Mouse (Mus musculus) megakaryocyte, embryonic 14.5 days (primary cell): ENCODE measurements around the gene Tuba3a. TPM values are rescaled to one million over a fixed set of nuclear protein-coding genes. Genes with fewer than 3 reads are reported as not detected.
A peak's percentile ranks its signal among the peaks of the same experiment; 100 is the strongest.
"Not testable (repeated sequence)": the region's sequence is repeated elsewhere in the genome, so short reads cannot be mapped to it uniquely, and the experiment has no call there.

Experiments
- H3K27me3 ChIP-seq: replicated peaks from 2 replicates; pipeline ENCODE3; 2012; ENCODE audit warnings: inconsistent platforms
- H3K36me3 ChIP-seq: replicated peaks from 2 replicates; pipeline ENCODE3; 2012; ENCODE audit warnings: low read length, inconsistent platforms, mixed read lengths
- H3K4me1 ChIP-seq: 2 replicates; pipeline ENCODE4 v1.6.1; 2012; ENCODE audit warnings: inconsistent platforms
- H3K4me3 ChIP-seq: replicated peaks from 2 replicates; pipeline ENCODE3; 2012; ENCODE audit warnings: moderate library complexity, mild to moderate bottlenecking, inconsistent platforms
- H3K9me3 ChIP-seq: 2 replicates; pipeline ENCODE4 v1.6.1; 2012; ENCODE audit warnings: inconsistent platforms
- FLI1 ChIP-seq: IDR thresholded peaks from 2 replicates; pipeline ENCODE4 v1.6.1; 2012; ENCODE audit warnings: low read length, inconsistent platforms, mixed read lengths
- GATA1 ChIP-seq: IDR thresholded peaks from 3 replicates; pipeline ENCODE4 v1.6.1; 2012; ENCODE audit warnings: mixed read lengths, low read length, inconsistent platforms, borderline replicate concordance
- polyA plus RNA-seq: library from polyadenylated mRNA; stranded (reverse); fragments of >175 nt; gene quantifications from 2 replicates; pipeline ENCODE4 v1.2.3, GENCODE M21; 2012; ENCODE audit warnings: low replicate concordance; ENCODE audit not compliant: insufficient read depth

Tuba3a gene
- polyA plus RNA-seq, 1 experiment = not detected

DNA sequence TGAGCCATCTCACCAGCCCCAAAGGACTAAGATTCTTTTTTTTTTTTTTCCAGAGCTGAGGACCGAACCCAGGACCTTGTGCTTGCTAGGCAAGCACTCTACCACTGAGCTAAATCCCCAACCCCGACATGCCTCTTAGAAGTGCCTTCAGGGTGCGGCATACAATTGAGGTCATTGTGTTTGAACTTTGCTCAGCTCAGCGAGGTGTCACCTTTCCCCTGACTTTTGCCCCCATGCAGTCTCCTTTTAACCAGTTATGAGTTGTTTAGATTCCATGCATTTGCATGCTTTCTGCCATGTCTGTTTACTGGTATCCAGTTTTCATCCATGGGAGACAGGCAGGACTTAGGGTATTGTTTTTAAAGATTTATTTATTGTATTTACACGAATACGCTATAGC lies 17.0 kb downstream of the Tuba3a start:
- Histone ChIP-seq H3K4me1 (peaks cover 38% of the 10 kb centered on the region), H3K36me3 (no peaks in the 10 kb centered on the region), H3K9me3 (no peaks in the 10 kb centered on the region), H3K27me3 (no peaks in the 10 kb centered on the region), H3K4me3 (no peak overlapping the region)
- no peak for TF ChIP-seq FLI1
- no peak for TF ChIP-seq GATA1

DNA sequence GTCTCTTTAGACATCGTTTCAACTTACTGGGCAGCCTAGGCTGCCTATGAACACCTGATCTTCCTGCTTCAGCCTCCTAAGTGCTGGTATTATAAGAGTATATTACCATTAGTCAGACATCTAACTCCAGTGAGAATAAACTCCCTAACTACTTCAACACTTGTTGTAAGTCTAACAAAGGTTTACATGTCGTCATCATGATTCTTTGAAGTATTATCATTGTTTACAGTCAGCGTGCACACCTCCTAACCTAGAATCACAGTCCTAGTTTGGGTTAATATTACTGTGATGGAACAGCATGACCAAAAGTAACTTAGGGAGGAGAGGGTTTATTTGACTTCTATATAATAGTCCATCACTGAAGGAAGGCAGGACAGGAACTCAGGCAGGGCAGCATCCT lies 18.4 kb downstream of the Tuba3a start:
- Histone ChIP-seq H3K27me3 (no peaks in the 10 kb centered on the region), H3K4me1 (peaks cover 38% of the 10 kb centered on the region), H3K9me3 (peaks cover 5% of the 10 kb centered on the region), H3K36me3 (no peaks in the 10 kb centered on the region), H3K4me3 (no peak overlapping the region)
- no peak for TF ChIP-seq FLI1
- TF ChIP-seq GATA1 = no peak

DNA sequence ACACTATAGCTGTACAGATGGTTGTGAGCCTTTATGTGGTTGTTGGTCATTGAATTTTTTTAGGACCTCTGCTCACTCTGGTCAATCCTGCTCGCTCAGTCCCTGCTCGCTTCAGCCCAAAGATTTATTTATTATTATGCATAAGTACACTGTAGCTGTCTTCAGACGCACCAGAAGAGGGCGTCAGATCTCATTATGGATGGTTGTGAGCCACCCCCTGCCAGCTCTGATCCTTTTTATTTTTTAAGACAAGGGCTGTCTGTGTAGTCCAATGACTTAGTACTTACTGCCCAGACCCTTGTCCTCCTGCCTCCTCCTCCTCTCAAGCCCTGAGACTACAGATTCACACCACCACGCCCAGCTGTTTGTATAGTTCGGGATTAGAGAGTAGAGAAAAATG lies 19.2 kb downstream of the Tuba3a start:
- H3K27me3 ChIP-seq, H3K4me3 ChIP-seq, H3K36me3 ChIP-seq, H3K9me3 ChIP-seq: not testable (repeated sequence)
- peaks cover 29% of the 10 kb centered on the region for H3K4me1 ChIP-seq

DNA sequence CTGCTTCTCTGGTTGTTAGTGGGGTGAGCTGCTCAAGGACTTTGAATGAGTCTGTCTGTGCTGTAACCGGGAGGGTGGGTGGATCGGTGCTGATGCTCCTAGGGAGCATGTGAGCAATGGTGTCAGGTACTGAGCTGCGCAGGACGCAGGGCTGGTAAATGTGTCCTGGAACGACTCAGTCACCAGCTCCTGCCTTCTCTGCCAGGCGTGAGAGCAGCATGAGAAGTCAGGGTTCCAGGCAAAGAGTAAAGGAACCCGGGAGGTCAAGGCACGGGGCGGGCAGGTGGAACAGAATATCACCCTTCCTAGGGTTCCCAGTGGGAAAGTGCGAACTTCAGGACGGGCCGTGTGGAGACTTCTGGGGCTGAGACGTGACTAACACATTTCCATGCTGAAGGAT lies 19.8 kb downstream of the Tuba3a start:
- H3K27me3 ChIP-seq = no peaks in the 10 kb centered on the region
- H3K9me3 ChIP-seq = peaks cover 13% of the 10 kb centered on the region
- peaks cover 24% of the 10 kb centered on the region for H3K4me1 ChIP-seq
- no peak overlapping the region for H3K4me3 ChIP-seq
- no peaks in the 10 kb centered on the region for H3K36me3 ChIP-seq
- TF ChIP-seq GATA1 (no peak), FLI1 (no peak)

DNA sequence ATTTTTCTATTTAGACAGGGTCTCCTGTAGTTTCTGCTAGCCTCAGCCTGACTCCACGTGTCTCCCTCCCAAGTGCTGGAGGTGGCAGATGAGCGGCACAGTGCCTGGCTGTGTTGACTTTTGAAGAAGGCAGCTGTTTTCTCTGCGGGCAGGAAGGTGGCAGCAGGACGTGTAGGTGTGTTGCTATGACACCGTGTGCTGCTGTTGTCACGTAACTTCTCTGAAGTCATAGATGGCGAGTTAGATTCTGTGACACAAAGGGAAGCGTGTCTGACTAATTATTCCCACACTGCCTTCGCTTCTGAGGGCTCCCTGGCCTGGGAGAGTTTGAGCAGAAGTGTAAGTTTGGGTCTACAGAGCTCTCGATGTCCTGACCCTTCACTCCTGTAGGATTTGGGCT lies 20.6 kb downstream of the Tuba3a start:
- TF ChIP-seq GATA1 (no peak), FLI1 (no peak)
- H3K27me3 ChIP-seq = no peaks in the 10 kb centered on the region
- peak overlapping the region; percentile 53 for H3K4me3 ChIP-seq
- H3K36me3 ChIP-seq = no peaks in the 10 kb centered on the region
- H3K9me3 ChIP-seq = peaks cover 13% of the 10 kb centered on the region
- peaks cover 16% of the 10 kb centered on the region for H3K4me1 ChIP-seq

DNA sequence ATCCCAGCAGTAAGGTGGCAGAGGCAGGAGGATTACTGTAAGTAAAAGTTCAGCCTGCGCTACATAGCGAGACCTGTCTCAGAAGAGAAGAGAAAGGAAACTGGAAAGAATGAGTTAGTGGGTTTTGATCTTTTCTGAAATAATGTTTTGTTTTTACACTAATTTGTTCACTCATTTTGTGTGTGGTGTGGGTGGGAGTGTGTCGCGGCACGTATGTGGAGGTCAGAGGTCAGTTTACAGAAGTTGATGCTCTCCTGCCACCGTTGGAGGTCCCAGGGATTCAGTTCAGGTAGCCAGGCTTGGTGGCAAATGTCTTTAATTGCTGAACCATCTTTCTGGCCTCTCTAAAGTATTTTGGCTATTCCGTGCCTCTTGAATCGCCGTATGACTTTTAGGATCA lies 21.6 kb downstream of the Tuba3a start:
- no peaks in the 10 kb centered on the region for H3K27me3 ChIP-seq
- H3K9me3 ChIP-seq = peaks cover 13% of the 10 kb centered on the region
- no peak overlapping the region for H3K4me3 ChIP-seq
- TF ChIP-seq GATA1 = no peak
- H3K36me3 ChIP-seq = no peaks in the 10 kb centered on the region
- H3K4me1 ChIP-seq = peaks cover 10% of the 10 kb centered on the region

DNA sequence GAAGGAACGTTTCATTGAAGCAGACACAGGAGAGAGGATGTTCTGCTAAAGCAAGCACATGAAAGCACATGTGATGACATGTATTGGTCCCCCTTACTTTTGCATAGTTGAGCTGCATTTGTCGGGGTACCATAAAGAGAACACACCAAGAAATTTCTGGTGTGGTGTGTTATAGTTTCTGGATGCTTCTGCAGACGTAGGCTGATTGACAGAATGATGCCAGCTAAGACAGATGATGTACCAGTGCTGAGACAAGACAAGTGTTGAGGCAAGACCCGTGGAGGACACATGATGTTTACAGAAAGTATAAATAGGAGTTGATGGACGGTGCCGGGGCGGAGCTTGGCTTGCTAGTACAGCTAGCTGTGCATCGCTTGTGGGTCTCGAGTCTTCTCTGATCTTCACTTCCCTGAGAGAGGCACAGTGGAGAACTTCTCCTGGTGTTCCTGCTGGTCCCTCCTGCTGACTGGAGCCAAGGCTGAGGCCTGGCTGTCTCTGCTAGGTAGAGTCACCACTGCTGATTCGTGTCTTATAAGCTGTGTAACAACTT lies 25.8 kb downstream of the Tuba3a start:
- TF ChIP-seq GATA1 (no peak), FLI1 (no peak)
- Histone ChIP-seq H3K36me3 (no peaks in the 10 kb centered on the region), H3K27me3 (no peaks in the 10 kb centered on the region), H3K4me3 (no peak overlapping the region), H3K9me3 (peaks cover 13% of the 10 kb centered on the region), H3K4me1 (peaks cover 11% of the 10 kb centered on the region; the same call in 1 of the 2 replicates)

DNA sequence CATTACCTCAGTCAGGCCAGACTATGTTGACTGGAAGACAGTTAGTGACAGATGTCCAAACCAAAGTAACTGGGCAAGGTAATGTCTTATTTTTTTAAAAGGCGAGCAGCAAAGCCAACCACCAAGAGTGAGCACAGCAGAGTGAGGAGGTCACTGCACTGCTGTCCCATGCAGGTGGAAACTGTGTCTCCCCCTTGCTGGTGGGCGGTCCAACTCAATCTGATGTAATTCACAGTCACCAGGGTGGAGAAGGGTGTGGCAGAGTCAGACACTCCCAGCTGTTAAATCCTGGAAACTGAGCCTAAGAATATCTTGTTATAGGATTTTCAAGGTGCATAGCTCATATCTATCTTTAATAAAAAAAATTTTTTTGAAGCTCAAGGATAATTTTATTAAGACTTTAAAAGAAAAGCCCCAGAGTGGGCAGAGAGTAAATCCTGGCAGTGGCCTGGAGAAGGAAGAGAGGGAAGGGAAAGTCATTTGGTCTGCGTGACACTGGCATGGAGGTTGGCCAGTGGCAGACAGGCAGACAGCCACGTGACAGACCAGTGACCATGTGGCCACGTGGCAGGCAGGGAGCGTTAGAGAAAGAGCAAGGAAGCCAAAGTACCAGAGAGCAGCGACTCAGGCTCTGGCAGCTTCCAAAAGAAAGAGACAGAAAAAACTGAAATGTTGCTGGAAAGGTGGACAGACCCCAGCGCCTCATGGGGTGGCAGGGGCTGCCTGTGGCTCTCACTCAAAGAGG lies 29.4 kb downstream of the Tuba3a start:
- Histone ChIP-seq H3K27me3 (no peaks in the 10 kb centered on the region), H3K9me3 (peaks cover 16% of the 10 kb centered on the region), H3K4me1 (peaks cover 36% of the 10 kb centered on the region), H3K4me3 (peak overlapping the region; percentile 38), H3K36me3 (peaks cover 10% of the 10 kb centered on the region)
- no peak for TF ChIP-seq GATA1
- TF ChIP-seq FLI1 = no peak

DNA sequence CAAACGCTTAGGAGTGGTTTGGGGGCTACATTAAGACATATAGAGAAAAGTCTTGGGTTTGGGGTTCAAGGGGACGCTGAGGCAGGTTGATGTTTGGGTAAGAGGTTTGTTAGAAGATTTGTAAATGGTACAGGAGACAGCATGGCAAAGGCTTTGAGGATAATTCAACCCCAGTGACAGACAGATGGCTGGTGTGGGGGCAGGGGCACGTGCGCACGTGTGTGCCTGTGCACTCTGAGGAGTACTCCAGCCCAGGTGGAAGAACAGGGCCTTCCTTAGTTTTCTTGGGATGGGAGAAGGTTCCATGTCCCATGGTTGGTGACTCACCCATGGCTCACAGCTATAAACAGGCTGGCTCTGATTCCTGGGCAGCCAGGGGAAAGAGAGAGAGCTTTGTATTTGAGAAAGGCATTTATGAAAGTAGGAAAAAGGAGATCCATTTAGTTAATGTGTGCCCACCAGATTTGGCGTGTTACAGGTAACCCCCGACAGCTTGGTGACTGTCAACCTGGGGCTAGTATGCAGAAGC lies 30.3 kb downstream of the Tuba3a start:
- Histone ChIP-seq H3K9me3 (peaks cover 17% of the 10 kb centered on the region), H3K36me3 (peaks cover 10% of the 10 kb centered on the region), H3K27me3 (no peaks in the 10 kb centered on the region), H3K4me3 (no peak overlapping the region), H3K4me1 (peaks cover 36% of the 10 kb centered on the region)
- no peak for TF ChIP-seq GATA1
- no peak for TF ChIP-seq FLI1

DNA sequence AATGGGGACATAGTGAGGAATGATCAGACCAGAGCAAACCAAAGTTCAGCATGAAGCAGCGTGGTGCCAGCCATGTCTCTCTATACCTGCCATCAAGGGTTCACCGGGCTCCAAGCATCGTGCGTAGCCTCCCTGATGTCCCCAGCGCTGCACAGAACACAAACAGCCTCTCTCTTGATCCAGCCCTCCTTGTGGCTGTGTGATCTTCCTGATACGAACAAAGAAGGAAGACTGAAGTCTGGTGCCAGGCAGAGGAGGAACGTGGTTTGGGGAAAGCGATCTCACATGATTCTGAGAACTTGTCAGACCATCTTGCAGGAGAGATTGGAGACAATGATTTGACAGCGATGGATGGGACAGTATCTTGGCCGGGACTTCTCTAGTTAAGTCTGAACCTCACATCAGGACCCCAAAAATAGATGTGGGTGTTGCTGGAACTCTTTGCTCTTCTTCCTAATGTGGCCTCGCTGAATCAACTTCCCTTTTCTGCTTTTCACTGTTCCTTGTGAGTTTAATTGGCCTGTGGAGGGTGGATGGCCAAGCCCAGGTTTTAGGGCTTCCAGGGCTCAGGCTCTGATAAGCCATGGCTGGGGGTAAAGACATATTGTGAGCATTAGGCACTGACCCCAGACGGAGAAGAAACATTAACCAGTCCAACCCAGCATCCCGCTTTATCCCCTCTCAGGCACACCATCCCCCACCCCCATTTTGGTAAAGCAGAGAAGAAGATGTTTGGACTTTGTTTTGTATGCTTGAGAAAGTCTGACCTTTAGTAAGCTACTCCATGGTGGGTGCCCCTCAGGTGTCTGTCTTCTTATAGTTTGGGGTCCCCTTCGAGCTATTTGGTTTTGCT lies 31.8 kb downstream of the Tuba3a start:
- peaks cover 10% of the 10 kb centered on the region for H3K36me3 ChIP-seq
- TF ChIP-seq FLI1 (no peak), GATA1 (no peak)
- H3K4me1 ChIP-seq = peaks cover 36% of the 10 kb centered on the region
- H3K27me3 ChIP-seq = no peaks in the 10 kb centered on the region
- peak overlapping the region; percentile 84 for H3K4me3 ChIP-seq
- H3K9me3 ChIP-seq = peaks cover 22% of the 10 kb centered on the region
